Mouse (Mus musculus) MEL (cell line): ENCODE results near the gene Ncs1.

ENCODE experiments used
- BHLHE40 ChIP-seq: IDR thresholded peaks from 2 replicates; pipeline ENCODE4 v1.6.1; 2012; ENCODE audit warnings: low read depth, mild to moderate bottlenecking, inconsistent platforms, low read length, improper control_type of control experiment, borderline replicate concordance
- CHD2 ChIP-seq: IDR thresholded peaks from 2 replicates; pipeline ENCODE4 v1.6.1; 2011; ENCODE audit warnings: low read length, improper control_type of control experiment
- CTCF ChIP-seq, 3 experiments: IDR thresholded peaks in 2 of 3; conservative IDR thresholded peaks in 1 of 3; 2 replicates each; pipeline ENCODE4 v1.5.1; 2011 to 2012; ENCODE audit warnings: low read length in 3 of 3, low read depth in 2 of 3, mild to moderate bottlenecking in 2 of 3, improper control_type of control experiment in 1 of 3, inconsistent platforms in 1 of 3, mixed read lengths in 1 of 3, moderate library complexity in 1 of 3; ENCODE audit not compliant: control insufficient read depth in 1 of 3, insufficient read depth in 1 of 3, poor library complexity in 1 of 3, severe bottlenecking in 1 of 3
- EP300 ChIP-seq, 2 experiments: IDR thresholded peaks; 2 replicates each; pipeline ENCODE4 v1.6.1; 2011; ENCODE audit warnings: improper control_type of control experiment in 2 of 2, low read length in 2 of 2, low read depth in 1 of 2, mild to moderate bottlenecking in 1 of 2
- GABPA ChIP-seq: IDR thresholded peaks from 2 replicates; pipeline ENCODE4 v1.6.1; 2012; ENCODE audit warnings: low read depth, mild to moderate bottlenecking, inconsistent platforms, low read length, improper control_type of control experiment, moderate library complexity
- KAT2A ChIP-seq: conservative IDR thresholded peaks from 2 replicates; pipeline ENCODE4 v1.6.1; 2012; ENCODE audit warnings: low read depth, low read length, improper control_type of control experiment, inconsistent platforms
- POLR2A ChIP-seq, 2 experiments: IDR thresholded peaks; 2 replicates each; pipeline ENCODE4 v1.6.1; 2011 to 2012; ENCODE audit warnings: low read length in 2 of 2, mild to moderate bottlenecking in 2 of 2, control low read depth in 1 of 2, improper control_type of control experiment in 1 of 2, low read depth in 1 of 2, moderate library complexity in 1 of 2; ENCODE audit not compliant: control insufficient read depth in 1 of 2, insufficient read depth in 1 of 2, poor library complexity in 1 of 2
- POLR2AphosphoS2 ChIP-seq: IDR thresholded peaks from 2 replicates; pipeline ENCODE4 v1.6.1; 2011; ENCODE audit warnings: low read length, improper control_type of control experiment
- SMC3 ChIP-seq: IDR thresholded peaks from 2 replicates; pipeline ENCODE4 v1.6.1; 2011; ENCODE audit warnings: low read depth, low read length, improper control_type of control experiment
- USF2 ChIP-seq, 2 experiments: IDR thresholded peaks; 2 replicates each; pipeline ENCODE4 v1.6.1; 2011 to 2012; ENCODE audit warnings: improper control_type of control experiment in 2 of 2, low read length in 2 of 2, borderline replicate concordance in 1 of 2, inconsistent platforms in 1 of 2, low read depth in 1 of 2, mild to moderate bottlenecking in 1 of 2; ENCODE audit not compliant: insufficient read depth in 1 of 2
- ZNF384 ChIP-seq: IDR thresholded peaks from 2 replicates; pipeline ENCODE4 v1.6.1; 2012; ENCODE audit warnings: low read depth, mild to moderate bottlenecking, inconsistent platforms, low read length, improper control_type of control experiment

- TF ChIP-seq CTCF (IDR thresholded peaks at IDR 0.05 in 2 of 3, conservative IDR thresholded peaks at IDR 0.05 in 1 of 3; ENCODE audit: control insufficient read depth in 1 of 3, insufficient read depth in 1 of 3, low read depth in 2 of 3, low read length in 3 of 3, poor library complexity in 1 of 3, severe bottlenecking in 1 of 3) = no peak
- TF ChIP-seq ZNF384 = no peak
- no peak for TF ChIP-seq POLR2A (IDR thresholded peaks at IDR 0.05; ENCODE audit: control insufficient read depth in 1 of 2, insufficient read depth in 1 of 2, low read depth in 1 of 2, low read length in 2 of 2, poor library complexity in 1 of 2)
- TF ChIP-seq SMC3 = no peak
- no peak for TF ChIP-seq KAT2A
- TF ChIP-seq BHLHE40 = no peak
- TF ChIP-seq CHD2 = no peak
- TF ChIP-seq USF2 (IDR thresholded peaks at IDR 0.05; ENCODE audit: borderline replicate concordance in 1 of 2, insufficient read depth in 1 of 2, low read depth in 1 of 2, low read length in 2 of 2) = no peak
- no peak for TF ChIP-seq EP300 (IDR thresholded peaks at IDR 0.05; ENCODE audit: low read depth in 1 of 2, low read length in 2 of 2)
- TF ChIP-seq POLR2AphosphoS2 = no peak
- TF ChIP-seq GABPA = no peak
These were observed 63.9 kb downstream of the Ncs1 start for GRCm38 (mm10) chr2:31309549-31309948.
